8 mouse cellular contexts compared by ENCODE assay signal in genomic region chr9:64812475-64812860, GRCm38 (mm10). TPM values are rescaled to one million over a fixed set of nuclear protein-coding genes. Genes with fewer than 3 reads are reported as not detected.
DNase-seq lines count a peak whose midpoint lies in the region; ATAC-seq and TF ChIP-seq lines count a peak whose summit lies in the region.

No protein-coding gene starts in this region.

- peak overlapping the region; percentile 93 for H3K4me3 ChIP-seq in heart, embryonic 13.5 days
- H3K4me3 ChIP-seq in G1E (ENCODE audit: low read depth, low read length), result peak overlapping the region; percentile 96
- H3K4me3 ChIP-seq in hindbrain, embryonic 12.5 days, result peak overlapping the region; percentile 80
- H3K4me3 ChIP-seq in midbrain, embryonic 12.5 days, result peak overlapping the region; percentile 79

- intact Hi-C loops in heart, postnatal 36 days (cut with DNase I), result loop anchor here (2.0 to 5.0 kb wide), 2 partner anchors 34 to 75 kb away; partner anchors contain the start of gene Rab11a

- no peaks in the 10 kb centered on the region for H3K9me3 ChIP-seq in heart, embryonic 13.5 days
- no peaks in the 10 kb centered on the region for H3K9me3 ChIP-seq in G1E (replicated peaks)
- H3K9me3 ChIP-seq in hindbrain, embryonic 12.5 days (replicated peaks), result no peaks in the 10 kb centered on the region
- H3K9me3 ChIP-seq in midbrain, embryonic 12.5 days, result no peaks in the 10 kb centered on the region

- no peaks in the 10 kb centered on the region for H3K27me3 ChIP-seq in heart, embryonic 13.5 days (replicated peaks)
- H3K27me3 ChIP-seq in G1E (ENCODE audit: insufficient read depth, low read length), result no peaks in the 10 kb centered on the region
- H3K27me3 ChIP-seq in hindbrain, embryonic 12.5 days, result no peaks in the 10 kb centered on the region
- no peaks in the 10 kb centered on the region for H3K27me3 ChIP-seq in midbrain, embryonic 12.5 days

- ATAC-seq in heart, embryonic 13.5 days (ENCODE audit: extremely low read depth, insufficient number of reproducible peaks, low FRiP score, low TSS enrichment), result no peak
- ATAC-seq in G1E (ENCODE audit: extremely low read depth, insufficient number of reproducible peaks, low FRiP score, poor library complexity, severe bottlenecking), result no peak
- ATAC-seq in hindbrain, embryonic 12.5 days (ENCODE audit: low FRiP score), result no peak
- no peak for ATAC-seq in midbrain, embryonic 12.5 days (ENCODE audit: low FRiP score, low read depth)

- DNase-seq in heart, postnatal 36 days, result no peak
- no peak for DNase-seq in G1E (ENCODE audit: low spot score)
- DNase-seq in spleen, postnatal 10 days (ENCODE audit: low spot score in 2 of 2), result no peak
- no peak for DNase-seq in ovary, postnatal 36 days (ENCODE audit: low spot score)
- DNase-seq in kidney, adult 9 months, result no peak

- 36% methylated on average over 1 of the region's 1 CpGs for WGBS in heart, embryonic 13.5 days
- 27% methylated on average over 1 of the region's 1 CpGs for WGBS in hindbrain, embryonic 12.5 days
- WGBS in midbrain, embryonic 12.5 days, result 23% methylated on average over 1 of the region's 1 CpGs

- no peaks in the 10 kb centered on the region for H3K36me3 ChIP-seq in heart, embryonic 13.5 days
- H3K36me3 ChIP-seq in G1E (replicated peaks), result peaks cover 20% of the 10 kb centered on the region
- no peaks in the 10 kb centered on the region for H3K36me3 ChIP-seq in hindbrain, embryonic 12.5 days
- no peaks in the 10 kb centered on the region for H3K36me3 ChIP-seq in midbrain, embryonic 12.5 days

- TF ChIP-seq CTCF in G1E (IDR thresholded peaks at IDR 0.05; ENCODE audit: low read depth, low read length), result no peak

- H3K4me1 ChIP-seq in heart, embryonic 13.5 days, result peaks cover 9% of the 10 kb centered on the region; the same call in 1 of the 2 replicates
- H3K4me1 ChIP-seq in G1E (ENCODE audit: insufficient read depth, low read depth, low read length), result peaks cover 49% of the 10 kb centered on the region
- H3K4me1 ChIP-seq in hindbrain, embryonic 12.5 days, result peaks cover 10% of the 10 kb centered on the region
- H3K4me1 ChIP-seq in midbrain, embryonic 12.5 days, result peaks cover 15% of the 10 kb centered on the region

- H3K9ac ChIP-seq in heart, embryonic 13.5 days, result peak overlapping the region; percentile 84
- peak overlapping the region; percentile 82; the same call in 1 of the 2 replicates for H3K9ac ChIP-seq in hindbrain, embryonic 12.5 days
- H3K9ac ChIP-seq in midbrain, embryonic 12.5 days (replicated peaks), result peak overlapping the region; percentile 84

- peak overlapping the region; percentile 78 for H3K4me2 ChIP-seq in heart, embryonic 13.5 days
- peak overlapping the region; percentile 80 for H3K4me2 ChIP-seq in hindbrain, embryonic 12.5 days (replicated peaks)
- peak overlapping the region; percentile 76 for H3K4me2 ChIP-seq in midbrain, embryonic 12.5 days (replicated peaks)

- no peak overlapping the region for H3K27ac ChIP-seq in heart, embryonic 13.5 days (replicated peaks)
- H3K27ac ChIP-seq in hindbrain, embryonic 12.5 days, result no peak overlapping the region
- no peak overlapping the region for H3K27ac ChIP-seq in midbrain, embryonic 12.5 days (replicated peaks)

RNA-seq across cellular contexts. Expression of gene Dennd4a, which starts 1.3 kb away (rescaled TPM):
- polyA plus RNA-seq in heart, embryonic 13.5 days (2015; fragmentation: Nextera tagmentation; extraction: Ambion mirVana), result 4.8 and 5.9 TPM in 2 replicates
- 1 to 10 TPM; 7.7 to 8.4 TPM for total RNA-seq in heart, postnatal 36 days (2021)
- total RNA-seq in G1E (2014; fragmentation: Nextera tagmentation) (337 and 417 TPM in 2 replicates), G1E (2017) (71.7 and 81.3 TPM in 2 replicates)
- 17.6 and 29.0 TPM in 2 replicates for polyA plus RNA-seq in G1E (2012)
- polyA plus RNA-seq in hindbrain, embryonic 12.5 days (2016; fragmentation: Nextera tagmentation; extraction: Ambion mirVana), result 10.3 and 12.8 TPM in 2 replicates
- polyA plus RNA-seq in midbrain, embryonic 12.5 days (2016; fragmentation: Nextera tagmentation; extraction: Ambion mirVana), result 10.4 and 12.3 TPM in 2 replicates
